Comparison of ENCODE assay signal across 7 mouse cellular contexts in genomic region chr5:54100916-54101315, GRCm38 (mm10).
A peak's percentile ranks its signal among the peaks of the same experiment; 100 is the strongest.
DNase-seq lines count a peak whose midpoint lies in the region; ATAC-seq and TF ChIP-seq lines count a peak whose summit lies in the region.

No protein-coding gene starts in this region.

- peak overlapping the region; percentile 37 for H3K27ac ChIP-seq in spleen, adult 2 months (ENCODE audit: insufficient read depth, low read length)
- H3K27ac ChIP-seq in forebrain, postnatal 0 days (ENCODE audit: low read depth, low read length) = 0 out of 2 replicates have a peak overlapping the region, but pooled peaks have one; percentile 45

- TF ChIP-seq POLR2A in spleen, adult 2 months (IDR thresholded peaks at IDR 0.05; ENCODE audit: low read depth, low read length) = no peak

- DNase-seq in spleen, adult 2 months (ENCODE audit: low read depth in 1 of 2, low spot score in 2 of 2) = no peak
- no peak for DNase-seq in spleen, adult 18-20 months
- DNase-seq in forebrain, postnatal 0 days = peak; percentile 64
- DNase-seq in layer of hippocampus, adult 18-20 months (ENCODE audit: low spot score in 2 of 2) = peak; percentile 64 to 83
- DNase-seq in testis, postnatal 10 days (ENCODE audit: low spot score) = peak; percentile 45
- DNase-seq in urinary bladder, postnatal 14 days (ENCODE audit: low spot score) = no peak

- no peak for TF ChIP-seq CTCF in spleen, adult 2 months (IDR thresholded peaks at IDR 0.05; ENCODE audit: extremely low read depth, insufficient read depth, insufficient read length, insufficient replicate concordance)
- no peak for TF ChIP-seq CTCF in forebrain, postnatal 0 days (IDR thresholded peaks at IDR 0.05; ENCODE audit: low read depth)

- no peaks in the 10 kb centered on the region for H3K9me3 ChIP-seq in forebrain, postnatal 0 days (ENCODE audit: low read length)
- no peaks in the 10 kb centered on the region for H3K9me3 ChIP-seq in megakaryocyte, embryonic 14.5 days

- ATAC-seq in forebrain, postnatal 0 days = peak; percentile 83

- no peaks in the 10 kb centered on the region for H3K27me3 ChIP-seq in spleen, adult 2 months (ENCODE audit: control insufficient read depth, insufficient read depth, low read length)
- H3K27me3 ChIP-seq in forebrain, postnatal 0 days (ENCODE audit: insufficient read depth, low read length) = no peaks in the 10 kb centered on the region
- H3K27me3 ChIP-seq in megakaryocyte, embryonic 14.5 days (replicated peaks) = no peaks in the 10 kb centered on the region

- no peak overlapping the region for H3K9ac ChIP-seq in forebrain, postnatal 0 days

- peaks cover 7% of the 10 kb centered on the region; the same call in 1 of the 2 replicates for H3K4me1 ChIP-seq in spleen, adult 2 months (ENCODE audit: control insufficient read depth, insufficient read depth, insufficient read length)
- peaks cover 10% of the 10 kb centered on the region for H3K4me1 ChIP-seq in forebrain, postnatal 0 days (ENCODE audit: insufficient read depth)
- H3K4me1 ChIP-seq in megakaryocyte, embryonic 14.5 days = peaks cover 61% of the 10 kb centered on the region

- H3K4me2 ChIP-seq in forebrain, postnatal 0 days (ENCODE audit: low read depth) = no peak overlapping the region

- WGBS in spleen, adult 2 months = 9% methylated on average over 3 of the region's 3 CpGs
- 20% methylated on average over 3 of the region's 3 CpGs for WGBS in forebrain, postnatal 0 days

- no peak overlapping the region for H3K4me3 ChIP-seq in spleen, adult 2 months (ENCODE audit: extremely low read depth, insufficient read depth, insufficient read length)
- no peak overlapping the region for H3K4me3 ChIP-seq in forebrain, postnatal 0 days (ENCODE audit: low read depth, low read length)
- peak overlapping the region; percentile 43 for H3K4me3 ChIP-seq in megakaryocyte, embryonic 14.5 days (replicated peaks)

- peaks cover 9% of the 10 kb centered on the region for H3K36me3 ChIP-seq in spleen, adult 2 months (ENCODE audit: control insufficient read depth, insufficient read depth, low read length)
- H3K36me3 ChIP-seq in forebrain, postnatal 0 days (ENCODE audit: insufficient read depth) = no peaks in the 10 kb centered on the region
- peaks cover 32% of the 10 kb centered on the region for H3K36me3 ChIP-seq in megakaryocyte, embryonic 14.5 days (replicated peaks; ENCODE audit: low read length)

Comparison
In these comparisons a context has a peak if more than half of its experiments do, and no peak if none do; other contexts are left out.
1. DNase-seq: peak in forebrain, postnatal 0 days (single experiment), layer of hippocampus, adult 18-20 months (2 of 2) and testis, postnatal 10 days (single experiment); none in spleen, adult 2 months (0 of 2), spleen, adult 18-20 months (0 of 2) and urinary bladder, postnatal 14 days (single experiment).